Mouse (Mus musculus) heart, embryonic 13.5 days (tissue): ENCODE measurements around the gene Pkn1. TPM values are rescaled to one million over a fixed set of nuclear protein-coding genes. Genes with fewer than 3 reads are reported as not detected.

Experiments
- ATAC-seq: fragments of 200-750 bp; cut with Nextera tagmentation; 2 replicates; pipeline ENCODE4 v1.8.0; 2017; ENCODE audit warnings: moderate TSS enrichment; ENCODE audit not compliant: insufficient number of reproducible peaks, low FRiP score, low TSS enrichment; ENCODE audit errors: extremely low read depth
- H3K27ac ChIP-seq: fragments of 300-500 bp; sonication (generic); replicated peaks from 2 replicates; pipeline ENCODE4 v1.5.1; 2015; ENCODE audit warnings: moderate library complexity, mild to moderate bottlenecking, inconsistent platforms
- H3K27me3 ChIP-seq: fragments of 300-500 bp; sonication (generic); replicated peaks from 2 replicates; pipeline ENCODE4 v1.6.1; 2015; ENCODE audit warnings: mild to moderate bottlenecking, inconsistent platforms
- H3K36me3 ChIP-seq: fragments of 300-500 bp; sonication (generic); 2 replicates; pipeline ENCODE4 v1.6.1; 2015; ENCODE audit warnings: mild to moderate bottlenecking, inconsistent platforms
- H3K4me1 ChIP-seq: fragments of 300-500 bp; sonication (generic); 2 replicates; pipeline ENCODE4 v1.6.1; 2015; ENCODE audit warnings: inconsistent platforms
- H3K4me2 ChIP-seq: fragments of 300-500 bp; sonication (generic); 2 replicates; pipeline ENCODE4 v1.6.1; 2015; ENCODE audit warnings: inconsistent platforms, mild to moderate bottlenecking, moderate library complexity
- H3K4me3 ChIP-seq: fragments of 300-500 bp; sonication (generic); 2 replicates; pipeline ENCODE4 v1.5.1; 2015; ENCODE audit warnings: moderate library complexity, mild to moderate bottlenecking, inconsistent platforms
- H3K9ac ChIP-seq: fragments of 300-500 bp; sonication (generic); 2 replicates; pipeline ENCODE4 v1.6.1; 2015; ENCODE audit warnings: inconsistent platforms, mild to moderate bottlenecking, moderate library complexity
- H3K9me3 ChIP-seq: fragments of 300-500 bp; sonication (generic); 2 replicates; pipeline ENCODE4 v1.6.1; 2016; ENCODE audit warnings: inconsistent platforms
- WGBS: fragments of 180-500 bp; shearing (Covaris S2); methylation state at CpG from one replicate; pipeline ENCODE4 v1.1.7; 2015; ENCODE audit warnings: mixed read lengths; 5-methylcytosine and 5-hydroxymethylcytosine counted together
- microRNA-seq: library from miRNA; unstranded; fragments of <30 nt; microRNA quantifications from one replicate; pipeline ENCODE4, GENCODE M21; 2016
- polyA plus RNA-seq: library from polyadenylated mRNA; unstranded; fragments of >200 nt; fragmentation: Nextera tagmentation; extraction: Ambion mirVana; gene quantifications from 2 replicates; pipeline ENCODE4 v1.2.1, GENCODE M21; 2015

Pkn1 gene
- polyA plus RNA-seq, 1 experiment from 2014 or later = 20.0 TPM

GRCm38 (mm10) chr8:83619568-83620285 lies 79.3 kb downstream of the Pkn1 start:
- Histone ChIP-seq H3K27ac (no peak overlapping the region), H3K36me3 (no peaks in the 10 kb centered on the region), H3K9ac (no peak overlapping the region), H3K27me3 (peaks cover 6% of the 10 kb centered on the region; the same call in 1 of the 2 replicates), H3K4me3 (no peak overlapping the region), H3K9me3 (no peaks in the 10 kb centered on the region), H3K4me2 (no peak overlapping the region), H3K4me1 (peaks cover 7% of the 10 kb centered on the region)
- 80% methylated on average over 9 of the region's 9 CpGs for WGBS
- no peak for ATAC-seq

DNA sequence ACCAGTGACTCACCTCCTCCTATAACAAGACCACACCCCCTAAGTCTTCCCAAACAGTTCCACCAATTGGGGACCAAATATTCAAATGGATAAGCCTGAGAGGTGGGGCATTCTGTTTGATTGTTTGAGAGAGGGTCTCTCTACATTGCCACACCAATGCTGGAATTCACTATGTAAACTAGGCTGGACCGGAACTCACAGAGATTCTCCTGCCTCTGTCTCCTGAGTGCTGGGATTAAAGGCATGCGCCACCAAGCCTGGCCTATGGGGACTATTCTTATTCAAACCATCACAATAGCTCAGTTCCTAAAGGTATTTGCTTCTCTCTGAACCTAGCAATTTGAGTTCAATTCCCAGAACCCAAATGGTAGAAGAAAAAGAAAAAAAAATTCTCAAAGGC lies 80.4 kb downstream of the Pkn1 start:
- H3K4me3 ChIP-seq = no peak overlapping the region
- peaks cover 6% of the 10 kb centered on the region; the same call in 1 of the 2 replicates for H3K27me3 ChIP-seq
- no peak overlapping the region for H3K4me2 ChIP-seq
- H3K4me1 ChIP-seq = peaks cover 7% of the 10 kb centered on the region
- no peaks in the 10 kb centered on the region for H3K9me3 ChIP-seq
- peaks cover 8% of the 10 kb centered on the region for H3K36me3 ChIP-seq
- H3K27ac ChIP-seq = no peak overlapping the region
- 91% methylated on average over 2 of the region's 2 CpGs for WGBS
- H3K9ac ChIP-seq = no peak overlapping the region
- ATAC-seq = no peak

GRCm38 (mm10) chr8:83617111-83617510 lies 81.9 kb downstream of the Pkn1 start:
- H3K9me3 ChIP-seq = no peaks in the 10 kb centered on the region
- H3K4me2 ChIP-seq = no peak overlapping the region
- peaks cover 22% of the 10 kb centered on the region for H3K36me3 ChIP-seq
- H3K27ac ChIP-seq = no peak overlapping the region
- no peak overlapping the region for H3K4me3 ChIP-seq
- H3K27me3 ChIP-seq = peaks cover 6% of the 10 kb centered on the region; the same call in 1 of the 2 replicates
- no peak overlapping the region for H3K9ac ChIP-seq
- H3K4me1 ChIP-seq = peaks cover 2% of the 10 kb centered on the region; the same call in 1 of the 2 replicates
- WGBS = 71% methylated on average over 2 of the region's 2 CpGs
- no peak for ATAC-seq

- Histone ChIP-seq H3K4me3 (no peak overlapping the region), H3K9me3 (no peaks in the 10 kb centered on the region), H3K9ac (no peak overlapping the region), H3K4me2 (no peak overlapping the region), H3K27me3 (peaks cover 5% of the 10 kb centered on the region; the same call in 1 of the 2 replicates), H3K27ac (no peak overlapping the region), H3K36me3 (peaks cover 27% of the 10 kb centered on the region), H3K4me1 (no peaks in the 10 kb centered on the region)
- no peak for ATAC-seq
Observed at GRCm38 (mm10) chr8:83616625-83617024, 82.4 kb downstream of the Pkn1 start.

Small RNAs within 50 kb of the gene (microRNA-seq; reads per million reads assigned to microRNA genes)
- gene Mir1668 = not detected

Other genes with a start within 250 kb of the Pkn1 start
- gene Scoc, start 240.8 kb downstream of the Pkn1 start, polyA plus RNA-seq = 80.1 and 83.2 TPM in 2 replicates
- gene Olfr370, start 163.4 kb downstream of the Pkn1 start, polyA plus RNA-seq = not detected in 2 replicates
- 524 and 602 TPM in 2 replicates for gene Ndufb7, start 132.5 kb downstream of the Pkn1 start, polyA plus RNA-seq
- gene Tecr, start 91.2 kb downstream of the Pkn1 start, polyA plus RNA-seq = 438 and 474 TPM in 2 replicates
- 41.4 and 47.4 TPM in 2 replicates for gene Dnajb1, start 91.0 kb downstream of the Pkn1 start, polyA plus RNA-seq
- 155 and 164 TPM in 2 replicates for gene Gipc1, start 46.5 kb downstream of the Pkn1 start, polyA plus RNA-seq
- gene Ptger1, start 32.5 kb downstream of the Pkn1 start, polyA plus RNA-seq = 0.35 and 0.41 TPM in 2 replicates
- gene Ddx39, start 16.0 kb upstream of the Pkn1 start, polyA plus RNA-seq = 133 and 152 TPM in 2 replicates
- gene Adgre5, start 42.1 kb upstream of the Pkn1 start, polyA plus RNA-seq = 25.0 and 28.4 TPM in 2 replicates
- gene Adgrl1, start 200.9 kb upstream of the Pkn1 start, polyA plus RNA-seq = 8.5 and 8.7 TPM in 2 replicates